Mouse (Mus musculus): ENCODE measurements at regions not wholly inside any gene's neighbourhood (a gene's known extent, or its start where the extent isn't known, plus 50 kb on each side); places are given as distances from the start of the nearest gene placed in this dataset.

DNA sequence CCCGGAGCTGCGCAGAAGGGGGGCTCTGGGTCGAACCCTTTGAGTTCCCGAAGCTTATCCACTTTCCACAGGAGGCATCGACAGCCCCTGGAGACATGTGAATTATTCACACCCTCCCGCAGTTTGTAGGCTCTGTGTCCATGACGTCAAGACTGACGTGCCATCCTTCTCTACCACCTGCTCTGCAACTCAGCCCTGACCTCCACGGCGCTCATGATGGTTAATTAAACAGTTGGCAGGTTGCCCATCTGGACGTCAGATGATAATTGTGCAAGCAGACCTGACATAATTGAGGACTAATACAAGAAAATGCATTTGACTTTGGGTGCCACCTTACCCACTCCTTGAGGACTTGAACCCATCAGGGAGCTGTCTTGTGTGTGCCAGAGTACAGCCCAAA, 121.1 kb upstream of the Ppp1r26 start:
- Histone ChIP-seq H3K4me2 (no peak overlapping the region), H3K4me1 (peaks cover 13% of the 10 kb centered on the region; the same call in 1 of the 2 replicates), H3K9me3 (no peaks in the 10 kb centered on the region), H3K27ac (no peak overlapping the region), H3K27me3 (no peaks in the 10 kb centered on the region), H3K36me3 (no peaks in the 10 kb centered on the region), H3K9ac (no peak overlapping the region), H3K4me3 (no peak overlapping the region)
- ATAC-seq (ENCODE audit: insufficient number of reproducible peaks, low FRiP score, low TSS enrichment, low read depth) = no peak
- WGBS = 50% methylated on average over 11 of the region's 11 CpGs

GRCm38 (mm10) chr2:28326056-28326455, 120.5 kb upstream of the Ppp1r26 start:
- 29% methylated on average over 6 of the region's 6 CpGs for WGBS
- no peak for ATAC-seq (ENCODE audit: insufficient number of reproducible peaks, low FRiP score, low TSS enrichment, low read depth)
- no peak overlapping the region for H3K4me3 ChIP-seq
- no peak overlapping the region for H3K9ac ChIP-seq
- H3K9me3 ChIP-seq = no peaks in the 10 kb centered on the region
- no peak overlapping the region for H3K4me2 ChIP-seq
- no peaks in the 10 kb centered on the region for H3K36me3 ChIP-seq
- peaks cover 13% of the 10 kb centered on the region; the same call in 1 of the 2 replicates for H3K4me1 ChIP-seq
- no peak overlapping the region for H3K27ac ChIP-seq
- H3K27me3 ChIP-seq = no peaks in the 10 kb centered on the region

DNA sequence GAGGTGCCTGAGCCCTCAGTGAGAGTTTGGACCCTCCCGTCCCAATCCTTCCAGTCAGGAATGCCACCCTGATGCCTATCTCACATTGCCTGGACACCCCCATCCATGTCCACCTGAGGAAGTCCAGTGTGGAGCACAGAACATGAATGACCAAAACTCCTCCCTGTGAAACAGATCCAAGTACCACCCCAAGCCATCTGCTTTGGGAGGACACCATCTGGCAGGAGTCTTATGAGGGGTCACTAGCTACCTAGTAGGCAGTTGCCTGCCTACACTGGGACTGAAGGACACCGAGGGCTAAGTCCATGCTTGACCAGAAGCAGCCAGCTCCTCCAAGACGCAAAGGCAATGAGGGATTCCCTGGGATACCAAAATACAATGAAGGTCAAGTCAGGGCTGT, 119.9 kb upstream of the Ppp1r26 start:
- no peak overlapping the region for H3K4me3 ChIP-seq
- H3K27ac ChIP-seq = no peak overlapping the region
- H3K9me3 ChIP-seq = no peaks in the 10 kb centered on the region
- no peak overlapping the region for H3K4me2 ChIP-seq
- 76% methylated on average over 3 of the region's 3 CpGs for WGBS
- H3K4me1 ChIP-seq = peaks cover 13% of the 10 kb centered on the region; the same call in 1 of the 2 replicates
- no peaks in the 10 kb centered on the region for H3K27me3 ChIP-seq
- no peaks in the 10 kb centered on the region for H3K36me3 ChIP-seq
- no peak overlapping the region for H3K9ac ChIP-seq
- ATAC-seq (ENCODE audit: insufficient number of reproducible peaks, low FRiP score, low TSS enrichment, low read depth) = no peak

- no peak for ATAC-seq (ENCODE audit: insufficient number of reproducible peaks, low FRiP score, low TSS enrichment, low read depth)
Measured at GRCm38 (mm10) chr2:28329130-28329529, 117.5 kb upstream of the Ppp1r26 start.

GRCm38 (mm10) chr2:28335141-28335789, 111.3 kb upstream of the Ppp1r26 start:
- H3K9me3 ChIP-seq = no peaks in the 10 kb centered on the region
- 40% methylated on average over 9 of the region's 9 CpGs for WGBS
- H3K4me2 ChIP-seq = no peak overlapping the region
- no peak overlapping the region for H3K9ac ChIP-seq
- ATAC-seq (ENCODE audit: insufficient number of reproducible peaks, low FRiP score, low TSS enrichment, low read depth) = no peak
- H3K4me1 ChIP-seq = peaks cover 4% of the 10 kb centered on the region
- H3K36me3 ChIP-seq = no peaks in the 10 kb centered on the region
- H3K27ac ChIP-seq = no peak overlapping the region
- H3K4me3 ChIP-seq = no peak overlapping the region
- no peaks in the 10 kb centered on the region for H3K27me3 ChIP-seq

More at GRCm38 (mm10) chr2:28329130-28329529, 117.5 kb upstream of the Ppp1r26 start:
- Histone ChIP-seq H3K4me2 (no peak overlapping the region), H3K9me3 (no peaks in the 10 kb centered on the region), H3K4me3 (no peak overlapping the region), H3K36me3 (no peaks in the 10 kb centered on the region), H3K27ac (no peak overlapping the region), H3K9ac (no peak overlapping the region), H3K4me1 (peaks cover 13% of the 10 kb centered on the region; the same call in 1 of the 2 replicates), H3K27me3 (no peaks in the 10 kb centered on the region)
- WGBS = 94% methylated on average over 5 of the region's 5 CpGs

- Histone ChIP-seq H3K27me3 (no peaks in the 10 kb centered on the region), H3K27ac (no peak overlapping the region), H3K9ac (no peak overlapping the region), H3K4me2 (no peak overlapping the region), H3K4me3 (no peak overlapping the region), H3K9me3 (no peaks in the 10 kb centered on the region), H3K4me1 (peaks cover 4% of the 10 kb centered on the region), H3K36me3 (no peaks in the 10 kb centered on the region)
- 46% methylated on average over 3 of the region's 3 CpGs for WGBS
- no peak for ATAC-seq (ENCODE audit: insufficient number of reproducible peaks, low FRiP score, low TSS enrichment, low read depth)
Measured at GRCm38 (mm10) chr2:28335810-28336209, 110.8 kb upstream of the Ppp1r26 start.

DNA sequence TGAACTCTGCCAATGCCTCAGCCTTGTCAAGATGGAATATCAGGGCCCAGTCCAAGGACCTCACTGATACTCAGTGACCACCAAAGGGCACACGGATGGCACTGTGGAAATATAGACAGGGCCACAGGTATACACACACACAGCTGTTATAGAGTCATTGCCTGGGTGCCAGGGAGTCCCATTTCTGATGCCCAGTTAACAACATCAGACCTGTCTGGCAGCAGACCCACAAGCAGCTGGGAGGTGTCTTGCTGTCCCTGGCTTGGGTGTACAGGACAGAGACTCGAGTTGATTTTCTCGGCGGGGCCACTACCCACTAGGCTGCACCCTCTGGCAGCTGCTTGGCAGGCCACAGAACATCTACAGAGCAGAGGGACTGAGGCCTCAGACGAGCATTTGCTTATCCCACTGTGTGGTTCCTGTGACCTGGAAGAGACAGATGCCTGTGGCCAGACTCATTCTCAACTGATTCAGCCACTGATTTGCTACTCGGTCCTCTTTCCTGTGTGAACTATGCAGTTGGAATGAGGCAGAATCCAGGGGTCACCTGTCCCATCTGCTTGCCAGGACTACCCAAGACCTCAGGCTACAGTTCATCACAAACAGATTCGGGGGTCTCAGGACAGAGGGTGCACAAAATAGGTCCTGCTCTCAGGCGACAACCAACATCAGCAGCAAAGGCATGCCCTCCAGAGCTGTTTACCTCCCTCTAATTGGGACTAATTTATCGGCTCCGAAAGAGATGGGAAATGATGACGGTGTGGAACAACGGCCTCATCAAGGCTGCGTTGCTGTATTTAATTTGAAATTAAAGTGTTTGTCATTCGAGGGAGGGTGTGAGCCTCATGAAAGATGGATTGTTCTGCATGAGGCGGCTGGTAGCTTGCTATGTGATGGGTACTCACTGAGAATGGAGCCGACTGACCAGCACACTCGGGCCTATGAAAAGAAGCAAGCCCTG, 110.0 kb upstream of the Ppp1r26 start:
- no peak overlapping the region for H3K4me3 ChIP-seq
- no peaks in the 10 kb centered on the region for H3K27me3 ChIP-seq
- H3K9me3 ChIP-seq = no peaks in the 10 kb centered on the region
- no peak overlapping the region for H3K9ac ChIP-seq
- H3K36me3 ChIP-seq = no peaks in the 10 kb centered on the region
- no peak overlapping the region for H3K27ac ChIP-seq
- no peak overlapping the region for H3K4me2 ChIP-seq
- peaks cover 4% of the 10 kb centered on the region for H3K4me1 ChIP-seq
- no peak for ATAC-seq (ENCODE audit: insufficient number of reproducible peaks, low FRiP score, low TSS enrichment, low read depth)
- 58% methylated on average over 17 of the region's 17 CpGs for WGBS

- no peaks in the 10 kb centered on the region for H3K9me3 ChIP-seq
- H3K36me3 ChIP-seq = no peaks in the 10 kb centered on the region
- peaks cover 4% of the 10 kb centered on the region for H3K4me1 ChIP-seq
- H3K27me3 ChIP-seq = no peaks in the 10 kb centered on the region
- no peak for ATAC-seq (ENCODE audit: insufficient number of reproducible peaks, low FRiP score, low TSS enrichment, low read depth)
- 80% methylated on average over 5 of the region's 5 CpGs for WGBS
- no peak overlapping the region for H3K4me3 ChIP-seq
- no peak overlapping the region for H3K27ac ChIP-seq
- no peak overlapping the region for H3K4me2 ChIP-seq
- H3K9ac ChIP-seq = no peak overlapping the region
Measured at GRCm38 (mm10) chr2:28337561-28337960, 109.0 kb upstream of the Ppp1r26 start.

GRCm38 (mm10) chr2:28341304-28341703, 105.3 kb upstream of the Ppp1r26 start:
- H3K9me3 ChIP-seq = no peaks in the 10 kb centered on the region
- no peak overlapping the region for H3K9ac ChIP-seq
- WGBS = 77% methylated on average over 2 of the region's 2 CpGs
- no peaks in the 10 kb centered on the region; the same call in 1 of the 2 replicates for H3K4me1 ChIP-seq
- no peak overlapping the region for H3K27ac ChIP-seq
- ATAC-seq (ENCODE audit: insufficient number of reproducible peaks, low FRiP score, low TSS enrichment, low read depth) = no peak
- no peak overlapping the region for H3K4me3 ChIP-seq
- H3K27me3 ChIP-seq = no peaks in the 10 kb centered on the region
- no peak overlapping the region for H3K4me2 ChIP-seq
- H3K36me3 ChIP-seq = no peaks in the 10 kb centered on the region

DNA sequence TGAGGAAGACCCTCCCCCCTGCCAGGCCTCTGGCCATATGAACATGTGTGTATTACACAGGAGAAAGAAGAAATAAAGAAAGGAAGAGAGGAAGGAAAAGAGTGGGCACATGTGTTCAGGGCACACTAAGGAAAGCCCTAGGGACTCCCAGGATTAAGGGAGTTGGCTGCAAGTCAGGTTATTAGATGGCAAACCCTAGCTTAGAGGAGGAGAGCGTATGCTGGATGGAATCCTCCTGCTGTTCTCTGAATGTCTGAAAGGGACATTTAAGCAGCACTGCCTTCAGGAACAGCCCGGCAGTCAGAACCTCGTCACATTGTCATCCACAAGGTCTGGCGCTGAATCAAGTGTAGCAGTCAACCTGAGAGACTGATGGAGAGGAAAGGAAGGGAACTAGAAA, 98.1 kb upstream of the Ppp1r26 start:
- Histone ChIP-seq H3K4me2 (no peak overlapping the region), H3K27ac (no peak overlapping the region), H3K36me3 (no peaks in the 10 kb centered on the region), H3K9me3 (no peaks in the 10 kb centered on the region), H3K4me3 (no peak overlapping the region), H3K9ac (no peak overlapping the region), H3K4me1 (no peaks in the 10 kb centered on the region), H3K27me3 (no peaks in the 10 kb centered on the region)
- no peak for ATAC-seq (ENCODE audit: insufficient number of reproducible peaks, low FRiP score, low TSS enrichment, low read depth)
- WGBS = 77% methylated on average over 4 of the region's 4 CpGs

DNA sequence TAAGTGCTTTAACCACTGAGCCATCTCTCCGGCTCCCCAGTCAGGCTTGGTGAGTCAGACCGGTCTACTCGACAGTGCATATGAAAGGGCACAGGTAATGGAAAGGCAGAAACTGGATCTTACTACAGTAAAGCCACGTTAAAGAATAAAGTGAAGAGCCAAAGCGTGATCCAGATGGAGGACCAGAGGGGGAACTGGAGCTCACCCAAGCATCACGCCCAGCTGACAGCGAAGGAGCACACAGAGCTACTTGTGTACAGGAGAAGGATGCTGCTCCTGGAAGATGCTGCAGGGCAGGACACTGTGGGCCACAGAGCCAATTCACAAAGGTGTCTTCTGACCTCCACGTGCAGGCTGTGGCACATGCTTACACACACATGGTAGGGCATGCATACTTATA, 96.7 kb upstream of the Ppp1r26 start:
- ATAC-seq (ENCODE audit: insufficient number of reproducible peaks, low FRiP score, low TSS enrichment, low read depth) = no peak
- 79% methylated on average over 8 of the region's 8 CpGs for WGBS
- H3K4me2 ChIP-seq = no peak overlapping the region

DNA sequence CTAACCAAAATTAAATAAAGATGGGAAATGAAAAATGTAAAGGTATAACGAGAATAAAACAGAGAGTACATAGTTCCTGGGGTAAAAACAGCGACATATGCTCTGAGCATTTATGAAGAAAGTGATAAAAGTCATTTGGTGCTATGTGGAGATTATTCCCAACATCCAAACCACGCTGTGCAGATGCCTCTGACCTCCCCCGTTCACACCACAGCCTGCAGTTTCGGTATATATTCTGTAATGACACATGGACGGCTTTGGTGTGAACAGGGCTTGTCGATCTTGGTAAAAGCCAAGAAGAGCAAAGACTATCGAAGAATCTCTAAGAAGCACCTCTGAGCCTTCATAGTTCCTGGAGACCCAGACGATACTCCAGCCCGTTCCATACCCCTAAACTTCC, 95.2 kb upstream of the Ppp1r26 start:
- Histone ChIP-seq H3K9ac (no peak overlapping the region), H3K36me3 (no peaks in the 10 kb centered on the region), H3K4me1 (no peaks in the 10 kb centered on the region), H3K9me3 (no peaks in the 10 kb centered on the region), H3K27me3 (no peaks in the 10 kb centered on the region), H3K27ac (no peak overlapping the region), H3K4me2 (no peak overlapping the region), H3K4me3 (no peak overlapping the region)
- 89% methylated on average over 10 of the region's 10 CpGs for WGBS
- ATAC-seq (ENCODE audit: insufficient number of reproducible peaks, low FRiP score, low TSS enrichment, low read depth) = no peak

More for the DNA sequence above, 96.7 kb upstream of the Ppp1r26 start:
- H3K4me3 ChIP-seq = no peak overlapping the region
- H3K9ac ChIP-seq = no peak overlapping the region
- H3K36me3 ChIP-seq = no peaks in the 10 kb centered on the region
- H3K27me3 ChIP-seq = no peaks in the 10 kb centered on the region
- no peaks in the 10 kb centered on the region for H3K4me1 ChIP-seq
- no peak overlapping the region for H3K27ac ChIP-seq
- H3K9me3 ChIP-seq = no peaks in the 10 kb centered on the region
